Mouse (Mus musculus) forebrain, postnatal 0 days (tissue): ENCODE measurements at regions not wholly inside any gene's neighbourhood (a gene's known extent, or its start where the extent isn't known, plus 50 kb on each side); places are given as distances from the start of the nearest gene placed in this dataset.
A peak's percentile ranks its signal among the peaks of the same experiment; 100 is the strongest.

Source experiments
- ATAC-seq: fragments of 200-750 bp; cut with Nextera tagmentation; 2 replicates; pipeline ENCODE4 v1.8.0; 2017; ENCODE audit warnings: mild to moderate bottlenecking, moderate library complexity
- DNase-seq: peaks from one replicate; pipeline ENCODE4 v3.0.0-alpha.2; 2015
- H3K27ac ChIP-seq: fragments of 300-500 bp; sonication (generic); 2 replicates; pipeline ENCODE4 v1.5.1; 2014; ENCODE audit warnings: low read depth, mild to moderate bottlenecking, antibody characterized with exemption, low read length, moderate library complexity, mixed read lengths
- H3K27me3 ChIP-seq: fragments of 300-500 bp; sonication (generic); 2 replicates; pipeline ENCODE4 v1.6.1; 2014; ENCODE audit warnings: mild to moderate bottlenecking, low read length, mixed read lengths; ENCODE audit not compliant: insufficient read depth
- H3K36me3 ChIP-seq: fragments of 300-500 bp; sonication (generic); 2 replicates; pipeline ENCODE4 v1.6.1; 2014; ENCODE audit warnings: mild to moderate bottlenecking, moderate library complexity; ENCODE audit not compliant: insufficient read depth
- H3K4me1 ChIP-seq: fragments of 300-500 bp; sonication (generic); 2 replicates; pipeline ENCODE4 v1.6.1; 2014; ENCODE audit warnings: antibody characterized with exemption; ENCODE audit not compliant: insufficient read depth
- H3K4me2 ChIP-seq: fragments of 300-500 bp; sonication (generic); 2 replicates; pipeline ENCODE4 v1.6.1; 2014; ENCODE audit warnings: low read depth, mild to moderate bottlenecking, moderate library complexity
- H3K4me3 ChIP-seq: fragments of 300-500 bp; sonication (generic); 2 replicates; pipeline ENCODE4 v1.5.1; 2014; ENCODE audit warnings: low read depth, low read length, mixed read lengths
- H3K9ac ChIP-seq: fragments of 300-500 bp; sonication (generic); 2 replicates; pipeline ENCODE4 v1.6.1; 2014; ENCODE audit warnings: mild to moderate bottlenecking
- H3K9me3 ChIP-seq: fragments of 300-500 bp; sonication (generic); 2 replicates; pipeline ENCODE4 v1.6.1; 2016; ENCODE audit warnings: low read length
- CTCF ChIP-seq: sonication (generic); IDR thresholded peaks from 2 replicates; pipeline ENCODE4 v1.5.1; 2016; ENCODE audit warnings: antibody characterized with exemption, control low read depth, low read depth
- WGBS: fragments of 180-500 bp; shearing (Covaris S2); extraction: QIAGEN DNeasy Blood & Tissue Kit; methylation state at CpG from one replicate; pipeline ENCODE4 v1.1.7; 2014; 5-methylcytosine and 5-hydroxymethylcytosine counted together

GRCm38 (mm10) chr13:72816856-72817255 lies 188.2 kb downstream of the Irx2 start:
- H3K27me3 ChIP-seq: peaks cover 30% of the 10 kb centered on the region
- no peaks in the 10 kb centered on the region for H3K36me3 ChIP-seq
- WGBS: 23% methylated on average over 8 of the region's 8 CpGs
- H3K4me1 ChIP-seq: no peaks in the 10 kb centered on the region
- H3K9me3 ChIP-seq: no peaks in the 10 kb centered on the region
- no peak overlapping the region for H3K9ac ChIP-seq
- TF ChIP-seq CTCF: no peak
- no peak for DNase-seq
- 0 out of 2 replicates have a peak overlapping the region, but pooled peaks have one; percentile 16 for H3K4me3 ChIP-seq
- no peak overlapping the region for H3K27ac ChIP-seq
- H3K4me2 ChIP-seq: no peak overlapping the region
- ATAC-seq: no peak

GRCm38 (mm10) chr13:72817521-72817920 lies 188.9 kb downstream of the Irx2 start:
- H3K36me3 ChIP-seq: no peaks in the 10 kb centered on the region
- H3K9me3 ChIP-seq: no peaks in the 10 kb centered on the region
- no peak overlapping the region for H3K4me2 ChIP-seq
- H3K4me1 ChIP-seq: no peaks in the 10 kb centered on the region
- 15% methylated on average over 2 of the region's 2 CpGs for WGBS
- H3K9ac ChIP-seq: no peak overlapping the region
- 0 out of 2 replicates have a peak, but pooled peaks have one; percentile 18 for TF ChIP-seq CTCF
- H3K27ac ChIP-seq: no peak overlapping the region
- DNase-seq: no peak
- no peak for ATAC-seq
- H3K27me3 ChIP-seq: peaks cover 30% of the 10 kb centered on the region
- no peak overlapping the region for H3K4me3 ChIP-seq

GRCm38 (mm10) chr13:72817930-72818329 lies 189.3 kb downstream of the Irx2 start:
- Histone ChIP-seq H3K36me3 (no peaks in the 10 kb centered on the region), H3K27ac (no peak overlapping the region), H3K9me3 (no peaks in the 10 kb centered on the region), H3K27me3 (peaks cover 30% of the 10 kb centered on the region), H3K4me2 (no peak overlapping the region), H3K4me3 (no peak overlapping the region), H3K4me1 (no peaks in the 10 kb centered on the region), H3K9ac (no peak overlapping the region)
- no peak; the same call in 1 of the 2 replicates for ATAC-seq
- no peak for TF ChIP-seq CTCF
- DNase-seq: no peak
- 20% methylated on average over 6 of the region's 6 CpGs for WGBS

DNA sequence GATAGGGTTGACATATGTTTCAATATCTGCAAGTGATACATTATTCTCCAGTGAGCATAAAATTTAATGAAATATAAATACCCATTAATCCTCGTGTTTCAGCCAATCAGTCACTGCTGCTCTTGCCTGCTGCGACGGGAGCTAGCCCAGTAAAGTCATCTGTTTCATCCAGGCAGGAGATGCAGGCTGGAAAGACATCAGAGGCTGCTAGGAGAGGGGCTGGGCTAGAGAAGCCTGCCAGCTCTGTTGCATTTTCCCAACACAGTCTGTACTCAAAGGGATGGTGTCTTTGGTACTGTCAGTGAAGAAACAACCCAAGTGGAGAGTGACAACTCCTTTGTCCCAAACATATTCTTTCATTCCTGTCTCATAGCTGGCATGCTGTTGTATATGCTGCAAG lies 198.0 kb downstream of the Irx2 start:
- TF ChIP-seq CTCF: no peak
- Histone ChIP-seq H3K36me3 (no peaks in the 10 kb centered on the region), H3K27ac (no peak overlapping the region), H3K4me3 (no peak overlapping the region), H3K27me3 (no peaks in the 10 kb centered on the region; the same call in 1 of the 2 replicates), H3K4me2 (no peak overlapping the region), H3K9me3 (no peaks in the 10 kb centered on the region), H3K4me1 (no peaks in the 10 kb centered on the region), H3K9ac (no peak overlapping the region)
- ATAC-seq (peak; percentile 51; the same call in 1 of the 2 replicates), DNase-seq (peak; percentile 12)
- WGBS: 40% methylated on average over 3 of the region's 3 CpGs

DNA sequence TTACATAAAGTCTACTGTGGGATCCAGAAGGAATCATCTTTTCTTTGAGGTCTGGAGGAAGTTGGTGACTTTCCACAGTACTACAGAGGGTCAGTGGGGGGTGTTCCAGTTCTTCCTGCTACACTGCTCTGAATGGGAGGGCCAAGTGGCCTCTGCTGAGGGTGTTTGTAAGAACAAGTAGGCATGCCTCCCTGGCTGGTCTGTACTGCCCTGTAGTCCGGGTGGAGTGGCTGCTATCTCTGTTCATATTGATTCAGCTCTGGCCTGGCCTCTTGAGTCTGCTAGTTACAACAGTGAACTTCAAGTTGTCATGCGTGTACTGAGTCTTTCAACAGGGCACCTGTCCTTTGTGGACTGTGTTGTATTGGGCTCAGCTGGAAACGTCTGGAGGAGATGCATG lies 200.7 kb downstream of the Irx2 start:
- ATAC-seq (no peak), DNase-seq (no peak)
- no peak overlapping the region for H3K4me3 ChIP-seq
- no peaks in the 10 kb centered on the region; the same call in 1 of the 2 replicates for H3K27me3 ChIP-seq
- H3K9me3 ChIP-seq: no peaks in the 10 kb centered on the region
- no peak overlapping the region for H3K9ac ChIP-seq
- no peaks in the 10 kb centered on the region for H3K36me3 ChIP-seq
- H3K27ac ChIP-seq: no peak overlapping the region
- no peak overlapping the region for H3K4me2 ChIP-seq
- 76% methylated on average over 3 of the region's 3 CpGs for WGBS
- H3K4me1 ChIP-seq: no peaks in the 10 kb centered on the region
- TF ChIP-seq CTCF: no peak

DNA sequence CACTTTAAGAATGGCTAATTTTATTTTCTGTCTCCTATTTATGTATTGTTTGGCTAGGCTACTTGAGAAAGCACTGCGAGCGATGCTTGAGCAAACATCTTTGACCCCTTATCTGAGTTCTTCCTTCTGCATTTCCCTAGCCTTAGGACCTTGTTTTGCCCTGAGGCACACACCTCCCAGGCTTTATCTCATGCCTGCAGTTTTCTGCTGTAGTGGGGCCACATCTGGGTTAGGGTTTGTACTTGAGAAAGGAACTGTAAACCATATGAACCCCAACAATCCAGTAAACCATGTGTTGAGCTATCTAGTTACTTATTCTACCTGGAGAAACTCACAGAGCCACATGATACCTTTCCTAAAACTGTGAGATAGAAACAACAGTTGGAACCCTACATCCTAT lies 204.7 kb downstream of the Irx2 start:
- H3K27ac ChIP-seq: no peak overlapping the region
- no peak overlapping the region for H3K4me2 ChIP-seq
- DNase-seq: no peak
- no peak for TF ChIP-seq CTCF
- H3K4me1 ChIP-seq: no peaks in the 10 kb centered on the region
- WGBS: 86% methylated on average over 2 of the region's 2 CpGs
- ATAC-seq: no peak
- no peak overlapping the region for H3K9ac ChIP-seq
- no peaks in the 10 kb centered on the region; the same call in 1 of the 2 replicates for H3K27me3 ChIP-seq
- H3K36me3 ChIP-seq: no peaks in the 10 kb centered on the region
- no peak overlapping the region for H3K4me3 ChIP-seq
- no peaks in the 10 kb centered on the region for H3K9me3 ChIP-seq

DNA sequence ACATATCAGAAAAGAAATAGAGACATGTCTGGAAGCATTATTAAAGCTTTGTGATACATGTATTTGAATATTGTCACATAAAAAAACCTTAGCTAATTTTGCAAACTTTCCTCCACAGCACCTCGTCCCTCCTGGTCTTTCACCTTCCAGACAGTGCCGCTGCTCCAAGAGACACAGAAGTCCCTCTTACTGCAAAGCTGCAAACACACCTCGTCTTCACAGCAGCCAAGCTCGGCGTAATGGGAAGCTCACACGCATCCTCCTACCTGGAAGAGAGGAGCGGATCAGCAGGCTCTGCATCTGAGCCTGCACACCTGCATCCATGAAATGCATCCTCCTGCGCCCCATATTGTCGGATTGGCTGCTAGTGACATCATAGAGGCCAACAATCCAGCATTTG lies 208.4 kb downstream of the Irx2 start:
- WGBS: 66% methylated on average over 9 of the region's 9 CpGs
- no peak for ATAC-seq
- no peak overlapping the region for H3K27ac ChIP-seq

More for the DNA sequence above, 208.4 kb downstream of the Irx2 start:
- Histone ChIP-seq H3K4me3 (no peak overlapping the region), H3K4me1 (no peaks in the 10 kb centered on the region), H3K27me3 (no peaks in the 10 kb centered on the region), H3K9me3 (no peaks in the 10 kb centered on the region), H3K9ac (no peak overlapping the region), H3K4me2 (no peak overlapping the region), H3K36me3 (no peaks in the 10 kb centered on the region)
- no peak for TF ChIP-seq CTCF
- DNase-seq: no peak
